Mouse (Mus musculus): ENCODE measurements around the gene Ralgps1. TPM values are rescaled to one million over a fixed set of nuclear protein-coding genes. Genes with fewer than 3 reads are reported as not detected.
"Not testable (repeated sequence)": the region's sequence is repeated elsewhere in the genome, so short reads cannot be mapped to it uniquely, and the experiment has no call there.

Ralgps1 gene
- total RNA-seq, 1 experiment from 2014 or later: 1.9 TPM

DNA sequence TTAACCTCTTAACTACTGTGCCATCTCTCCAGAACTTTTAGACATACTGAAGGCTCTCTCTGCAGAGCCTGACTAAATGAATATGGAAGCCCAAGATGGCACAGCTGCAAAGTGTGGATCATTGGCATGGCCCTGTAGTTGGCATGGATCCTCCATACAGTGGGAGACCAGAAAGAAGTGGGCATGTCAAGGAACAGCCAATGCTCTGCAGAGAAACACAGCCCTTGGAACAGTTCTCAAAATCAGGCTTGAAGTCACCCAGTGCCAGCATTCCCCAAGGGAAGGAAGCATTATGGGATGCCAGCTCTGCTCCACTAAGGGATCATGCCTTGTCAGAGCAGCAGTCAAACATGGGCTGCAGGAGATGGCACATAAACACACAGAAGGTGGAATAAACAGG lies 35.5 kb downstream of the Ralgps1 start:
- no peak for ATAC-seq (replicated peaks; ENCODE audit: insufficient number of reproducible peaks, low FRiP score, low TSS enrichment, poor library complexity, severe bottlenecking)

DNA sequence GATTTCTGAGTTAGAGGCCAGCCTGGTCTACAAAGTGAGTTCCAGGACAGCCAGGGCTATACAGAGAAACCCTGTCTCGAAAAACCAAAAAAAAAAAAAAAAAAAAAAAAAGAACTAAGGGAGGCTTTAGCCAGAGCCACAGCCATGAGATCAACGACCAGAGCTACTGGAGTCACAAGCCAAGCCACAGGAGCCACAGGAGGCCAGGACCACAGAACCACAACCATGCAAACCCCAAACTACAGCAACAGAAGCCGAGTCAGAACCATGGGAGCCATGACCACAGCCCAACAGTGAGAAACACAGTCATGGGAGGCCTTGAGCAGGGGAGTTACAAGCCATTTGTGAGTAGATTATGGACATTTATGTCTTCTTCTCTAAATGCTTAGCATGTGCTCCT lies 41.7 kb downstream of the Ralgps1 start:
- no peak for ATAC-seq (replicated peaks; ENCODE audit: insufficient number of reproducible peaks, low FRiP score, low TSS enrichment, poor library complexity, severe bottlenecking)

DNA sequence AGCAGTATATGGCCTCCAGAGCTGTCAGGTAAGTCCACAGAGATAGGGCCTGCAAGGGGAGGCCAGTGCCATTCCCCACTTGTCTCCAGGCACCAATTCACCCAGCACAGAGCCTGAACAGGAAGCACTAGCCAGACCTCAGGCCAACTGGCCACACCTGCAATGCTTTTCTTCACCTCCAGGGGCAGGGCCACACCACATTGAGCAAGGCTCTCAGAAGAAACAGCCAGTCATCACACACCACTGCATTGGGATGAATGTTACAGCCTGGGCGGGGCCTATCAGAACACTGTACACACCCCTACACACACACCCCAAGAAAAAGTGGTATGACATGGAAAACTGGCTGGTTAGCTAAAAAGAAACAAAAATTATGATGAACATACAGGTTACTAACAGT lies 42.3 kb downstream of the Ralgps1 start:
- ATAC-seq (replicated peaks; ENCODE audit: insufficient number of reproducible peaks, low FRiP score, low TSS enrichment, poor library complexity, severe bottlenecking): peak; percentile 95

DNA sequence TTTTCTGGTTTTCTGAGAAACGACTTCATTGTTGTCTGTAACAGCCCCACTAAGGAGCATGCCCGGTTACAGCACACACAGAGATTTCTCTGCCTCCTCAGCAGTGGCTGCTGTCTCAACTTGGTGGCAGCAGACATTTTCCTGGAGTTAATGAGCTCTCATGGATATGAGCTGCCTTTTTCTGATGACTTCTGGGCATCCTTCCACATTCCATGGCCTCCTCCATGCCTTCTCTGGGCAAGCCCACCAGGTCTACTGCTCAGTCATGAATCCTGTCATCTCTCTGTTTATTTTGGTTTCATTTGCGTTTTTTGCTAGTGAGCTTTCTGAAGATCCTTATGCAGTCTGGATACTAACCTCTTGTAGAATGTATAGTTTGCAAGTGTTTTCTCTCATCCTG lies 45.9 kb downstream of the Ralgps1 start:
- no peak for ATAC-seq (replicated peaks; ENCODE audit: insufficient number of reproducible peaks, low FRiP score, low TSS enrichment, poor library complexity, severe bottlenecking)

DNA sequence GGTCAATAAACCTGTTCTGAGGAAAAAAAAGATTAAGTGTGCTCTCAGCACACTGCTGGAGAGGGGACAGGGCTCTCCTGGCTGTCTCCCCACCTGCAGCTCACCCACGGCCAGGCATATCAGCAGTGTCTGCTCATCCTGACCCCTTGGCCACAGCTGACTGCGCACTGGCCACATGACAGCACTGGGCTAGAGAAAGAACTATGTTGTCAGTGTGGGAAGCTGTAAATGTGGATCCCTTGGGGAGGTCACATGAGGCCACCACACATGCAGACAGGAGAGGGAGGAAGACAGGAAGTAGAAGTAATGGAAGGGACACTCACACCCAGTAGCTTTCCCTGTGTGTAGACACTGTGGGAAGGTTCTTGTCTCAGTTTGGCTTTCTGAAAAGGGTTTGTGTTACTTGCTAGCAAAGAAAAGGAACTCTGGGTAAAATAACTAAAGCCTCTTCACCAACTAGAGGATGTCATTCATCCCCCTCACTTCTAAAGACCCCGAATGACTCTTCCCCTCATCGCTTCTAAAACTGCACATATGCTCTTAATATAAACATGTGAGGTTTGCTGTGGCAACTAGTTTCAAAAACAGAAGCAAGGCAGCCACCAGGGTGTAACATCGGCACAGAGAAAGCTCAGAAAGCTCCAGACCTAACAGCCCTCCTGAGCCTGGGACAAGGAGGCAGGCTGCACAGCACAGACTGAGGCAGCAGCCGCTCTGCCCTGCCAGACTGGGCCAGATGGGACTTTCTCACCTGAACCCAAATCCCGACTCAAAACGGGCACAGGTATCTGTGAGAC lies 47.3 kb downstream of the Ralgps1 start:
- ATAC-seq (replicated peaks; ENCODE audit: insufficient number of reproducible peaks, low FRiP score, low TSS enrichment, poor library complexity, severe bottlenecking): no peak

DNA sequence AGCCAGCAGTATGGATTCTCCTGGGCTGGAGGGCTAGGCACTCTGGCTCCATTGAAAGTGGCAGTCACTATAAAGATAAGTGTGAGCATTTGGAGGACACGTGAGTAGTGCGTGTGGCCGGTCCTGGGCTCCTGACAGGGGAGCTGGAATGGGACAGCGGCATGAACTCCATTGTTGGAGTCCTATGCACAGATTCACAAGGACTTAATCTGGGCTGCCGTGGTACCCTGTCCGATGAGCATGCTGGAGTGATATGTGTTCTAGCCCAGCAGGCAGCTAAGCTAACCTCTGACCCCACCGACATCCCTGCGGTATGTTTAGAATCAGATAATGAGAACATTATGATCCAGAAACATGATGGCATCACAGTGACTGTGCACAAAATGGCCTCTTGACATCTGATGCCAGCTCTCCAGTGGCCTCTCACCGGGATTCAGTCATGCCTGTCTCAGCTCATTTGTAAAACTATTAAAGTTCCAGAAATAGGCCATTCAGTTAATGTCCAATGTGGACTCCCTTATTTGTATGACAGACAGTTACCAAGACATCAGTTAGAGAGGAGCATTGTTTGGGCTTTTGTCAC lies 48.2 kb downstream of the Ralgps1 start:
- not testable (repeated sequence) for ATAC-seq (replicated peaks; ENCODE audit: insufficient number of reproducible peaks, low FRiP score, low TSS enrichment, poor library complexity, severe bottlenecking)

DNA sequence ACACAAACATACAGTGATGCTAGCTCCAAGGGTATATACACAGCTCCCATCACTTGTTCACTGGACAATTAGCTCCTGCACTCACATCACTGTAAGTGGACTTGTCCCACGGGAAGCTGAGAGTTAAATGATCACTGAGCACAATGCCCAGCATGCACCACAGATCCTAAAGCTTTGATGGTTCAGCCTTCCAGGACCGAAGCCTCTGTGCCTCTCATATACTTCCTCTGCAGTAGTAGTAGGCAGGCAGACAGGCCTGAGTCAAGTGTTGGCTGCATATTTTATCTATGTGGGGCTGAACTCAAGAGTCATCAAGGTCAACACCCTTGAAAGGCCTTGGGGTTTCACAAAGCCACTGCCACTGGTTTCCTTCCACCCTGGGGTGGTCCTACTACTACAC lies 49.6 kb downstream of the Ralgps1 start:
- ATAC-seq (replicated peaks; ENCODE audit: insufficient number of reproducible peaks, low FRiP score, low TSS enrichment, poor library complexity, severe bottlenecking): no peak

DNA sequence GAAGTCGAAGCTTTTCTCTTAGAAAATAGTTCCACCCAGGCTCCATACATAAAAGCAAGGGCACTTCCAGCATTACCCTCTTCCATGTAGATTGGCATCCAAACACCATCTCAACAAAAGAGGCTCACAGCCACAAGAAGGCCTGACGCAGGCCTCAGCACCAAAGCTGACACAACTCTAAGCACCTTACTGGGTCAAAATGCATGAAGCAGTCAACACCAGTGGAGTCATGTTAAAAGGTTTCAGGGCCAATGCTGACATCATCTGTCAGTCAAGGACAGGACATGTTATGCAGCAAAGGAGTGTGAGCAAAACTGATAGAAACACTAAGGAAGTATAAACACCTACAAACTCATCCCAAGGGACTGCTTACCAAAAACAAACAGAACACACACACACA lies 50.3 kb downstream of the Ralgps1 start:
- no peak for ATAC-seq (replicated peaks; ENCODE audit: insufficient number of reproducible peaks, low FRiP score, low TSS enrichment, poor library complexity, severe bottlenecking)

DNA sequence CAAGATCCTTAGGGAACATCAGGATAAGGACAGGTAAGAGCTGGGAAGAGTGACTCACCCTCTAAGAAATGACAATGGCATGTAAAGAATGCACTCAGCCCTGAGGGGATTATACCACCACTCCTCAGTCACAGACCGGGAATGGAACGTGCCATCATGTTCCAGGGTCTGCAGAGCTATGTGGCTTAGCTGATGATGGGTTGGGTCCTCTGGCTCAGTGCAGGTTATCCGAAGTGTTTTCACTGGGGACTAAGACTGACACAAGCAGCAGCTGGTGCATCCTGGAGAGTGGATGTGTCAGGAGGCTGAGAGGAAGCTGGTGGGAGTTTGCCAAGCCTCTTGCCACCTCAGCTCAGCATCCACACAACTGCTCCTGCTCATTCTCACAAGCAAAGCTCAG lies 50.7 kb downstream of the Ralgps1 start:
- no peak for ATAC-seq (replicated peaks; ENCODE audit: insufficient number of reproducible peaks, low FRiP score, low TSS enrichment, poor library complexity, severe bottlenecking)

DNA sequence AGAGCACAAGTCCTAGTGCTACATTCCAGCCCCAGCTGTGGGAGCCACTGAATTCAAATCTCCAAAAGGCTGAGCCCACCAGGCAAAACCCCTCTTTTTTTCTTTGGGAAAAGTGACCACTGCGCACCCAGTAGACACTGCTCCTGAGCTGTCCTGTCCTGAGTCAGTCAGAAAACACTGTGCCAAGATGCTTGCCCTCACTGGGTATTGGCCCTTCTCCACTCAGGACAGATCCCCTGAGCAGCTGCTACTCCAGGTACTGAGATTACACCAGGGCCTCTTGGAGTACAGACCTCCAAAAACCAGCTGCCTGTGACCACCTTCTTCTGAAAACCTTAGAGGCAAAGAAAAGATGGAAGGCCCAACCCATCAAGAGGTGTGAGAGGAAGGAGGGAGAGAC lies 51.4 kb downstream of the Ralgps1 start:
- ATAC-seq (replicated peaks; ENCODE audit: insufficient number of reproducible peaks, low FRiP score, low TSS enrichment, poor library complexity, severe bottlenecking): no peak

DNA sequence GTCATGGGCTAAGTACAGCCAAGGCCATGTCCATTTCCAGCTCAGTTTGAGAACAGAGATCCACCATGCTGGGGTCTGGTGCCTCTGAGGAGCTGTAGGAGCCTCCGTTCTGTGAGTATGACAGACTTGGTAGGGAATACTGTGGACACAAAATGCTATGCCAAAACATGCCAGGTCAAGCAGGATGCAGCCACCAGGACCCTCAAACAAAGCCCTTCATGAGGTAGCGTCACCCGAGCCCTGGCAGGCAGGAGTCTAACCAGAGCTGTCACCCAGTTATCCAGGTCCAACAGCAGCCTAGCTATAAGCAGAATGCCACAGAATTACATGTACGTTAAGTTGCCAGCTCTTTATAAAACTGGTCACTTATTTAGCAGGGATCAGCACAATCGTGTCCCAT lies 51.8 kb downstream of the Ralgps1 start:
- no peak for ATAC-seq (replicated peaks; ENCODE audit: insufficient number of reproducible peaks, low FRiP score, low TSS enrichment, poor library complexity, severe bottlenecking)

DNA sequence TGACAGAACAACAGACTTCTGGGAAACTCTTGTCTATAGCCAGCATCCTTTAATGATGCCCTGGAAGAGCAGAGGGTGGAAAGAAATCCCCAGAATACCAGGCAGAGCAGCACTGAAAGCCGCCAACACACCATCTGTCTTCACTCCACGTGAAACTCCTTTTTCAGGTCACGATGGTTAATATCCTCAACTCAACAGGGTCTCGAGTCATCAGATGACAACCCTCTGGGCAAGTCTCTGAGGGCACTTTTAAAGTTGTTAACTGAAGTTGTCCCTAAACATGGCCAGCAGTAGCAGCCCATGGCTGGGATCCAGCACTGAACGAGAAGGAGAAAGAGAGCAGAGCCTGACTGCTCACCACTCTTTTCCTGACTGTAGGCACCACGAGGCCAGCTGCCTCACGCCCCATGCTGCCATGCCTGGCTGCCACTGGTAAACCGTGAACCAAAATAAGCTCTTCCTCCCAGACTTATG lies 52.8 kb downstream of the Ralgps1 start:
- ATAC-seq (replicated peaks; ENCODE audit: insufficient number of reproducible peaks, low FRiP score, low TSS enrichment, poor library complexity, severe bottlenecking): no peak

DNA sequence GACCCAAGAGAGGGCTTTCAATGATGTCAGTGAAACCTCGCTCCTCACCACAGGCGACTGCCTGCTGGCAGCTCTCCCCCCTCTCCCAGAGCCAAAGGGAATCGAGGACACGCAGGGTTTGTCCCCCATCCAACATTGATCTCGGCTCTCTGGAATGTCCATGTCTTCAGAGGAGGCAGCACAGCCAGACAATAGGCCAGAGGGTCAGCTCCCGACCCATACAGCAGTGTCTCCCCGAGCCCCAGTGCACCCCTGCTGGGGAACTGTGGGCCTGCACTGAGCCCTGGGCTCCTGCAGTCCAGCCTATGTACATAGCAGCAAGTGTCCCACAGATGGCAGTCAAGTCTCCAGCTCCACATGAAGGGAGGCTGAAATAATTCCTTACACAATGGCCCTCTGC lies 54.8 kb downstream of the Ralgps1 start:
- peak; percentile 59; the same call in 1 of the 2 replicates for ATAC-seq (replicated peaks; ENCODE audit: insufficient number of reproducible peaks, low FRiP score, low TSS enrichment, poor library complexity, severe bottlenecking)

DNA sequence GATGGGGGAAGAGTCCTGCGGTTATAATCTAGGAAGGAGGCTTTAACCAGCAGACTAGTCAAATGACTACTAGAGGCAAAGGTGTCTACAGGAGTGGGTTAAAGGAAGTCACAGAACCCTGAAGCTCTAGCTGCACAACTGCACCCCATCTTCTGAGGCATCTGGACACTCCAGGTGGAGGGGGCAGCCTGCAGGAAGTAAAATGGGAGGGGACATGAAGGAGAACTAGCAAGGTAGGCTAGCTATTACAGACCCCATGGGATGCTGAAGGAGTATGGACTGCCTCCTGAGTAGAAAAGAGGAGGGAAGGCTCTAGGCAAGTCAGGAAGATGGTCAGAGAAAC lies 55.3 kb downstream of the Ralgps1 start:
- no peak for ATAC-seq (replicated peaks; ENCODE audit: insufficient number of reproducible peaks, low FRiP score, low TSS enrichment, poor library complexity, severe bottlenecking)

DNA sequence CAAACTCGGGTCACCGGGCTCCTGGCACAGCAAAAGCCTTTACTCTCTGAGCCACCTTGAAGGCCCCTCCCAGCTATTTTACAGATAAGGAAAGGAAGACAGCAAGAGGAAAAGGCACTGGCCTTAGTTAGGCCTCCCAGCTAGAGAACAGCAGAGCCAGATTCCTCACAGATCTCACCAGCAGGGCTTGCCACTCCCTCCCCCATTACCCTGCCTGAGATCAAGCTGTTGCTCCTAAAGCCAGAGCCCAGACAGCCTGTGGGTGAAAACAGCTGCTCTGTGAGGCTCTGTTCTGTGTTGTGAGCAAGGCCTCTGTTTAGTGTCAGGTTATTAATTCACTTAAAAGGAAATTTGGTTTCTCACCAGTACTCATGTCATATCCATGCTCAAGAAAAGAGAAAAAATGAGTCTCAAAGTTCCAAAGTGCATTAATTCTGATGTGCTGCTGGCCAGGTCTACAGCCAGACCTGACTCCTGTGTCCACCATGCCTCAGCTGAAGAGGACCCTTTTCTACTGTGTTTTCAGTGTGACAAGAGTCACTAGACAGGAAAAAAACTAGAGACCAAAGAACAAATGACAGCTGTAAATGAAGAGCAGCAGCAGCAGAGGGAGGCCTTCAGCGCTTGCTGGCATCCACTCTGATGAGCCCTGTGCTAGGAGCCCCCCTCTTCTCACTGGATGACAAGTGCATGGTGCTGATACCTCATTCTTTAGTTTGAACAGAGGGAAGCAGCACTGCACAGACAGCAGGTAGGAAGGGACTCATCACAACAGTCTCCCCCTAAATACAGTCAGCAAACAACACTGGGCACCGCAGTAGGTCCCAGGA lies 55.8 kb downstream of the Ralgps1 start:
- ATAC-seq (replicated peaks; ENCODE audit: insufficient number of reproducible peaks, low FRiP score, low TSS enrichment, poor library complexity, severe bottlenecking): no peak

DNA sequence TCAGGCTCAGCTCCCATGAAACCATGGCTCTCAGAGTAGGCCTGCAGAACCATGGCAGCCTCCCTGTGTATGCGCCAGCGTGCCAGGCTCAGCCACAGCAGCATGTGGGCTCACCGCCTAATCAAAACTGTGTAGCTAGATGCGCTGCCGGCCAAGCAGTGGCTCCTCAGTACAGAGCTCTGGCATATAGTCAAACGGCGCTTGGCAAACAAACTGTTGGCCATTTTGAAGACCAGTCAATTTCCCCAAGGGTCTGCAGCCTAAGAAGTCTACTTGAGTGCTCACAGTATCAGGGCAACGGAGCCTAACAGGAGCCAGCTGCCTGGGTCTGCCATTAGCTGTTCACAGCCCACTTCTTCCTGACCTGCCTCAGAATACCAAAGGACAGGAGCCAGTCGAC lies 61.9 kb downstream of the Ralgps1 start:
- ATAC-seq (replicated peaks; ENCODE audit: insufficient number of reproducible peaks, low FRiP score, low TSS enrichment, poor library complexity, severe bottlenecking): no peak

DNA sequence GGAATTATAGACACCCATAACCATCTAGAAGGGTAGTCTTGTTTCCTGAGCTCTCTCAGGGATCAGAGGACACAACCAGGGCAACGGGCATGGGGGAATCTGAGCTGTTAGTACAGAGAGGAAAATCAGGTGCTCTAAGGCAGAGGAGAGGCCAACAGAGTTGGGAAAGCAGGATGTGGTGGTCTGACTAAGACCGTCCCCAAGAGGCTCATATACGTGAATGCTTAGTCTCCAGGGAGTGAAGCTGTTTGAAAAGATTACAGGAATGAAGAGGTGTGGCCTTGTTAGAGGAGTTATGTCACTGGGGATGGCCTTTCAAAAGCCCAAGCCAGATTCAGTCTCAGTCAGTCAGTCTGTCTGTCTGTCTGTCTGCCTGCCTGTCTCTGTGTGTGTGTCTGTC lies 64.7 kb downstream of the Ralgps1 start:
- ATAC-seq (replicated peaks; ENCODE audit: insufficient number of reproducible peaks, low FRiP score, low TSS enrichment, poor library complexity, severe bottlenecking): no peak

DNA sequence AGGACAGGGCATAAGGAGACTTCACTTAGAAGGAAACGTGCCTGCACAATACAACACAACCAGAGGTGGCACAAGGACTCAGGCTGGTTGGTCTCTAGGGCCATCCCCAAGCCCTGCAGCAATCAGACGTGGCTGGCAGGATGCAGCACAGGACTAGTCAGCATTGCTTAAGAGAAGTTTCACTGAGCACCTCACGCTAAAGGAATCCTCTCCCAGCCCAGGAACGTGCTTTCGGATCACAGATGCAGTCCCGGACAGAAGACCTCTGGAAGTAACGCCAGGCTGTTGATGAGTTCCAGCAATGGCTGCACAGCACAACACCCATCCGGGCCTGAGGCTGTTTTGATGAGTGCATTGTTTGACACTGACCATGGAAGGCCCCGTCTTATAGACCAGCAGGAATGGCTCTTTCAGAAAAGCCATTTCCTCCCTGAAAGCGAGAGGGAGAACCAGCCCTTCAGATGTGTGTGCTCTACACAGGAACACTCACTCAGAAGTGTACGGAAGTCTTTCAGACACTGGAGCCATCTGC lies 67.8 kb downstream of the Ralgps1 start:
- ATAC-seq (replicated peaks; ENCODE audit: insufficient number of reproducible peaks, low FRiP score, low TSS enrichment, poor library complexity, severe bottlenecking): no peak

DNA sequence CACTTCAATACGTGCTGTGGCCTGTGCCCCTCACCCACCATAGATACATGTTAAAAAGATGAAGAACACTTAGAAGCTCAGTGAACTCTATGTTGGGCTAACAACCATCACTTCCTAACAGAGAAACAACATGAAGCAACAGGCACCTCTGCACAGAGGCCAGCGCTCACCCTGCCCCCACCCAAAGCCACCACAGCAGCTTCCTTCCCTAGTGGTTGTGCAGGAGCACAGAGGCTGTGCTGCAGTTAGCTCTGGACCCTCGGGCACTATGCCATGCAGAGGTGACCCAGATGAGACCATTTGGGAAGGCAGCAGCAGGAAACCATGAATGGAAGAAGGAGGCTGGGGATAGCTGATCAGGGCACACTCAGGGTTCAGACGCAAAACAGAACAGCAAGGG lies 68.5 kb downstream of the Ralgps1 start:
- ATAC-seq (replicated peaks; ENCODE audit: insufficient number of reproducible peaks, low FRiP score, low TSS enrichment, poor library complexity, severe bottlenecking): peak; percentile 80
